Mouse (Mus musculus) left cerebral cortex, adult 18-20 months (tissue): ENCODE data around the gene Ptprb. TPM values are rescaled to one million over a fixed set of nuclear protein-coding genes. Genes with fewer than 3 reads are reported as not detected.

Experiments used
- DNase-seq, 2 experiments: peaks; one replicate each; pipeline ENCODE4 v3.0.0; 2021 to 2022; ENCODE audit warnings: low spot score in 2 of 2, mixed read lengths in 1 of 2
- total RNA-seq, 2 experiments: library from RNA; stranded (reverse); gene quantifications; 2 replicates each; pipeline ENCODE4 v1.2.3; 2021

Gene Ptprb
- total RNA-seq, 2 experiments from 2014 or later = 13.1 to 15.0 TPM

DNA sequence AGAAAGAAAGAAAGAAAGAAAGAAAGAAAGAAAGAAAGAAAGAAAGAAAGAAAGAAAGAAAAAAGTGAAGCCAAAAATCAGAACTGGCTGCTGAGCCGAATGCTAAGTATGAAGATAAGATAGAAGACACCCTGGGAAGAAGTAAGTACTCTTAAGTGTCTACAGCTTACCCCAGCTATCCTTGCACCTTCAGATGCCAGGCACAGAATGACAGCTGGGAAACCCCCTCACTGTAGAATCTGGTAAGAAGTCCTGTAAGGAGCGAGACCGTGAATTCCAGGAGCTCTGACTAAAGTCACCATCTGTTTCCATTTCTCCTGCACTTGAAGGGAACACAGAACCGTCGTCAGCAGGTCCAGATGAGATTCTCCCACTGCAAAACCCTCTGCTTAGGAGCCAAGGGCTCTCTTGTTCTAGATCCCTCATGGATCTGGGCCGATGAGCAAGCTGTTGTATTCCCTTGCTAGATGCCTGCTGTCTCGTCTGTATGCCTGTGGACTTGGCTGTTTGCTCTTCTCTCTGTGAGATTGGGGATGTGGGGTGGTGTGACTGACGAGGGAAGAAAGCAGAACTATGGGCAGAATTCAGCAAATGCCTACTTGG is 15.9 kb downstream of the Ptprb start:
- DNase-seq = peak; percentile 53 to 64

DNA sequence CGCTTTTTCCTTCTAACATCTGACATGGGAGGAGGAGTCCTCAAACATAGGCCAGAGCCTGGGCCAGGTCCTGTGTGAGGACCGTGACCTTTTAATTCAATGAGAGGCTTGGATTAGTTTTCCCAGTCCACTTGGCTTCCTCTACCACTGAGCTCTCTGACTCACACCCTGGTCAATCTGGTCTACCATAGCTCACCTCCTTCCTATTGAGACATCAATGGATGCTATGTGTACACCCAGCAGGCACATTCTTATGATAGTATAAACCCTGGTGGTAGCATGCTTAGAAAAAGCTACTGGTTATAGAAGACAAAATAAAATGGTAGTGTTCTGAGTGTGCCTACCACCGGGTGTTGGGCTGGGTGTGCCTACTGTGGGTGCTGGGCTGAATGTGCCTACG is 21.1 kb downstream of the Ptprb start:
- no peak for DNase-seq

GRCm38 (mm10) chr10:116297854-116298253 is 22.5 kb downstream of the Ptprb start:
- no peak for DNase-seq

DNA sequence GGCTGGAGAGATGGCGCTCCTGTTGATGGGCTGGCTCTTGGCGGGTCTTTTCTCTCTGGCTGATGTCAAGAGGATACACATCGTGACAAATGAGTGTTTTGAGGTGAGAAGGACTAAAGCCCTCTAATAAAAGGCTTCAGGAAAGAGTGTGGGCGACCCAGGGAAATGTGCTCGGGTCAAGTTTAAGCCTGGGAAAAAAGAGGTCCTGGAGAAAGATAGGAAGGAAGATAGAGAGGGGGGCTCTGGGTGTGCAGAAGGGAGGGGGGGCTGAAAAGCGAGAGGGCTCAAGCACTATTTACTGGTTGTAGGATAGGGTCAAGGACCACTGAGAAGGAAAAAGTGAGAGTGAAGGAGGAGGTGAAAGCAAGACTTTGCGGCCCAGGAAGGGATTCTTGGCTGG is 25.5 kb downstream of the Ptprb start:
- no peak for DNase-seq

- no peak for DNase-seq
These were observed 25.9 kb downstream of the Ptprb start for GRCm38 (mm10) chr10:116301258-116301657.

DNA sequence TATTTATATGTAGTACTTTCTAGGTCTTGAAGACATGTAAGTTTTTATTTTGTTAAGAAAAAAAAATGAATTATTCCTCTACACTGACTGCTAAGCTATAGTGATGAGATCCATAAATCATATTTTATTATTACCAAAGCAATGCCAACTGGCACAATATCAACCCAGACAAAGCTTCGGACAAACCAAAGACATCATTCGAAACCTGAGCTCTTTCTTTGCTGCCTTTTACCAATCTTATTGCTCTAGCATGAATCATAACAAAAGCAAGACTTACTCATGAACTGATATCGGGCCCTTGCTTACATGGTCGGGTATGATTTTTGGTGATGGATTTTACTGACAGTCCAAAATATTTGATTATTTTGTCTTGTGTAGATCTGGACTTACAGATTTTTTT is 29.0 kb downstream of the Ptprb start:
- no peak for DNase-seq

DNA sequence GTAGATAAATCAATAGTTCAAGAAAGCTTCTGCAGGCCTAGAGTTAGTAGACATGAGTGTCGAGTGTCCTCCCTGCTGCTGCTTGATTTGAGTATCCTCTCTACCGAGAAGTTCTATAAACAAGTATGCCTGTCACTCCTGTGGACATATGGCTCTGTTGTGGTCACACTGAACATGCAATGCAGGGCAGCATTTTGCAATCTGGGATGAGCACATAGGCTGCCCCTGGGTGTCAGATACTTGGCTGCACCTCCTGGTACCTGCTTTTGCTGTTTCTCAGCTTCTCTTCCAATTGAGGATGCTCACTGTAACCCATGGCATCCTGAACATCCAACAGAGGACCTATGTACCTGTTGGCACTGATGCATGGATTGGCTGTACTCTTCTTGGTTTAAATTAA is 34.1 kb downstream of the Ptprb start:
- DNase-seq = no peak

GRCm38 (mm10) chr10:116310516-116311210 is 35.3 kb downstream of the Ptprb start:
- no peak for DNase-seq

- peak; percentile 84 to 87 for DNase-seq
These were observed 43.9 kb downstream of the Ptprb start for GRCm38 (mm10) chr10:116319246-116319645.

DNA sequence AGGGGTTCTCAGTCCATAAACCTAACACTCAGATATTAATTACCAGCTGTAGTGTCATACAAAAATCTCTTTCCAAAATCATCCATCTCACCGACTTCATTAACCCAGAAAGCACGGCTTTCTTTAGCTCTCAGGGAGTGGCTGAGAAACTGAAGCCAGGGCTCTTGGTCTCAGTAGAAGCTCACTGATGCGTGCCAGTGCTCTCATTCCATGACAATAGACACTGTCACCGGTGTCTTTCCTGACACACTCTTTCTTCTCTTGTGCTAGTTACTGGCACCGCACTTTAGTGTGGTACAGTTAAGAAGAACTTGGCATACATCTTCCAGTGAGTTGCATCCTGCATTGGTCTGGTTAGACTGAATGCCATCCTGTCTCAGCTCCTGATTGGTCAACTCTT is 53.8 kb downstream of the Ptprb start:
- DNase-seq = no peak

GRCm38 (mm10) chr10:116330458-116330857 is 55.1 kb downstream of the Ptprb start:
- DNase-seq = peak; percentile 80 to 88

GRCm38 (mm10) chr10:116330961-116331510 is 55.7 kb downstream of the Ptprb start:
- no peak for DNase-seq

GRCm38 (mm10) chr10:116333666-116334065 is 58.3 kb downstream of the Ptprb start:
- DNase-seq = no peak

DNA sequence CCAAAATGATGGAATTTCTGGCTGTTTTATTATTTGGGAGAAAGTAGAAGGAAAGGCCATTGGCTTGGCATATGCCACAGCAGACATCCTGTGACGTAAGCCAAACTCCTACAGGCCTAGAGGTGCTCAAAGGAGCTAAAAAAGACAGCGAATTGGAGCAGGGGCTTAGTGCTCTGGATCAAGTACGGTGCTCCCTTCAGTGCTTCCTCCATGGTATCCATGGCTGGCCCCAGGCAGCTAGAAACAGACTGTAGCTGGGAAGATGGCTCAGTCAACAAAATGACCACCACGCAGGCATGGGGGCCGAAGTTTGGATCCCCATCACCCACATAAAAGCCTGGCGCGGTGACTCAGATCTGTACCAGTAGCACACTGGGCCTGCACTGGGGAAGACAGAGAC is 58.8 kb downstream of the Ptprb start:
- no peak for DNase-seq

GRCm38 (mm10) chr10:116335328-116335727 is 60.0 kb downstream of the Ptprb start:
- no peak for DNase-seq

GRCm38 (mm10) chr10:116341194-116341593 is 65.9 kb downstream of the Ptprb start:
- no peak for DNase-seq

DNA sequence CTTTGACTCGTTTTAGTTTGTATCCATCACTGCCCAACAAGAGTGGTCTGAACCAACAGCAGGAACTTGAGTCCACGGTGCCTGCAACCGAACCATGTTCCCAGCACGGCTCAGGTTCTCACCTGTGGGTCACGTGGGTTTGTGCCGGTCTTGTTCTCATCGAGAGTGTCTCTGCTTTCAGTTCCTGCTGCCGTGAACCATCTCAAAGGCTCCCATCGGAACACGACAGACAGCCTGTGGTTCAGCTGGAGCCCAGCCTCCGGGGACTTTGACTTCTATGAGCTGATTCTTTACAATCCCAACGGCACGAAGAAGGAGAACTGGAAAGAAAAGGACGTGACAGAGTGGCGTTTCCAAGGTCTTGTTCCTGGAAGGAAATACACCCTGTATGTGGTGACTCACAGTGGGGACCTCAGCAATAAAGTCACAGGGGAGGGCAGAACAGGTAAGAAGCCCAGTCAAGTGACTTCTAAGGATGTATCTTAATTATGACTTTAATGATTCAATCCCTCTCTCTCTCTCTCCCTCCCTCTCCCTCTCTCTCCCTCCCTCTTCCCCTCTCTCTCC is 71.4 kb downstream of the Ptprb start:
- no peak for DNase-seq

- DNase-seq = no peak
These were observed 73.7 kb downstream of the Ptprb start for GRCm38 (mm10) chr10:116349004-116349403.

DNA sequence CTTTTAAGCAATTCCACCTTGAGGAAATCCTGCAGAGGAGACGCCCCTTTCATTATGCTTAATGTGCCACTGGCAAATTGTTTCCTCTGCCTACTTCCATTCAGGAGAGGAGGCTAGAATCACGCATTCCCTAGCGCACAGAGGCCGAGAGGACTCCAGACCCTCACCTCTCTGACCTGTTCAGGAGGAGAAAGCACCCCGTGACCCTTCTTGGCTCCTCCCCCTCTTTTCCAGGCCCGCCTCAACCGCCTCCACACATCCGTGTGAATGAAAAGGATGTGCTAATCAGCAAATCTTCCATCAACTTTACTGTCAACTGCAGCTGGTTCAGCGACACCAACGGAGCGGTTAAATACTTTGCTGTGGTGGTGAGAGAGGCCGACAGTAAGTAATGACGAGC is 75.2 kb downstream of the Ptprb start:
- no peak for DNase-seq

GRCm38 (mm10) chr10:116354372-116354771 is 79.0 kb downstream of the Ptprb start:
- DNase-seq = no peak

GRCm38 (mm10) chr10:116362181-116362580 is 86.9 kb downstream of the Ptprb start:
- no peak for DNase-seq

DNA sequence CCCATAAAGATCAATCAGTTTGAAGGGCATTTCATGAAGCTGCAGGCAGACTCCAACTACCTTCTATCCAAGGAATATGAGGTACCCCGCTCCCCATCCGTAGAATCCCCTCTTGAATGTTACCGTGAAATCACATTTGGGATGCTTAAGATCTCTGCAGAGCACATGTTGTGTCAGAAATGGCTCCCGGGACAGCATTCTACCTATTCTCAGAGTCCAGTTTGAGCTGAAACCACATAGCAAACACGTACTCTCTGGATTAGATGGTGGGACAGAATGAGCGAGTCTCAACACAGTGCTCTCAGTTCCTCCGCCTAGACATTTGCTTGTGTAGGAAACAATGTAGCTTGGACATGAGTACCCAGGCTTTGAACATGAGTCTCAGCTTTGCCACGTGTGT is 87.3 kb downstream of the Ptprb start:
- no peak for DNase-seq
